ENCODE assay signal across 16 mouse cellular contexts in genomic region chr4:148906806-148907205, GRCm38 (mm10).
A peak's percentile ranks its signal among the peaks of the same experiment; 100 is the strongest.
DNase-seq lines count a peak whose midpoint lies in the region; ATAC-seq and TF ChIP-seq lines count a peak whose summit lies in the region.
"Had no signal": no experiment of that assay in that cellular context is flagged by ENCODE, and none has a peak within 500 bp of the region (broad histone marks: within the 10 kb centered on the region; RNA-seq: fewer than 3 reads in every experiment).

No protein-coding gene starts in this region.

- no peak overlapping the region for H3K27ac ChIP-seq in kidney, embryonic 14.5 days (ENCODE audit: low read depth, low read length)
- peak overlapping the region; percentile 94 for H3K27ac ChIP-seq in kidney, embryonic 15.5 days
- peak overlapping the region; percentile 94 for H3K27ac ChIP-seq in kidney, postnatal 0 days
- no peak overlapping the region for H3K27ac ChIP-seq in intestine, postnatal 0 days (ENCODE audit: low read depth, low read length)
- H3K27ac ChIP-seq: embryonic facial prominence, embryonic 15.5 days; hindbrain, embryonic 15.5 days had no signal

- no peaks in the 10 kb centered on the region for H3K27me3 ChIP-seq in kidney, embryonic 14.5 days (ENCODE audit: control insufficient read depth, insufficient read depth, low read length)
- H3K27me3 ChIP-seq in kidney, embryonic 15.5 days, result peaks cover 19% of the 10 kb centered on the region
- H3K27me3 ChIP-seq in kidney, postnatal 0 days (ENCODE audit: insufficient read depth, low read length), result no peaks in the 10 kb centered on the region
- no peaks in the 10 kb centered on the region for H3K27me3 ChIP-seq in intestine, postnatal 0 days (replicated peaks; ENCODE audit: control insufficient read depth, insufficient read depth, low read length)

- ATAC-seq in kidney, embryonic 14.5 days (ENCODE audit: low FRiP score, low TSS enrichment), result no peak
- no peak for ATAC-seq in kidney, embryonic 15.5 days (replicated peaks; ENCODE audit: low FRiP score)
- ATAC-seq in kidney, postnatal 0 days (replicated peaks; ENCODE audit: low FRiP score, low read depth), result no peak
- 0 out of 2 replicates have a peak, but pooled peaks have one; percentile 5 for ATAC-seq in megakaryocyte progenitor cell, adult 5-6 weeks (replicated peaks; ENCODE audit: poor library complexity)
- ATAC-seq in intestine, postnatal 0 days, result no peak
- ATAC-seq: intestine, embryonic 16.5 days had no signal

- H3K4me2 ChIP-seq in kidney, embryonic 14.5 days (replicated peaks; ENCODE audit: low read depth, low read length), result no peak overlapping the region
- H3K4me2 ChIP-seq in kidney, embryonic 15.5 days, result no peak overlapping the region
- no peak overlapping the region for H3K4me2 ChIP-seq in kidney, postnatal 0 days (ENCODE audit: low read length)
- H3K4me2 ChIP-seq in intestine, postnatal 0 days (replicated peaks; ENCODE audit: low read depth), result no peak overlapping the region
- H3K4me2 ChIP-seq: embryonic facial prominence, embryonic 15.5 days; hindbrain, embryonic 15.5 days had no signal

- no peaks in the 10 kb centered on the region for H3K36me3 ChIP-seq in kidney, embryonic 14.5 days (ENCODE audit: control insufficient read depth, insufficient read depth, low read length)
- no peaks in the 10 kb centered on the region for H3K36me3 ChIP-seq in kidney, embryonic 15.5 days
- H3K36me3 ChIP-seq in kidney, postnatal 0 days (ENCODE audit: insufficient read depth, low read length), result no peaks in the 10 kb centered on the region
- no peaks in the 10 kb centered on the region; the same call in 1 of the 2 replicates for H3K36me3 ChIP-seq in intestine, postnatal 0 days (ENCODE audit: control insufficient read depth, insufficient read depth)
- H3K36me3 ChIP-seq: embryonic facial prominence, embryonic 15.5 days; forebrain, embryonic 10.5 days; hindbrain, embryonic 15.5 days had no signal

- H3K9me3 ChIP-seq in kidney, embryonic 14.5 days (ENCODE audit: control insufficient read depth, low read length), result no peaks in the 10 kb centered on the region
- no peaks in the 10 kb centered on the region for H3K9me3 ChIP-seq in kidney, embryonic 15.5 days (replicated peaks)
- no peaks in the 10 kb centered on the region for H3K9me3 ChIP-seq in kidney, postnatal 0 days (replicated peaks; ENCODE audit: low read length)
- no peaks in the 10 kb centered on the region for H3K9me3 ChIP-seq in intestine, postnatal 0 days (ENCODE audit: control insufficient read depth)
- H3K9me3 ChIP-seq: embryonic facial prominence, embryonic 15.5 days; forebrain, embryonic 10.5 days; hindbrain, embryonic 15.5 days had no signal

- no peak for TF ChIP-seq CTCF in kidney, postnatal 0 days (IDR thresholded peaks at IDR 0.05; ENCODE audit: low read depth)
- TF ChIP-seq CTCF in intestine, postnatal 0 days (IDR thresholded peaks at IDR 0.05; ENCODE audit: low read depth), result no peak

- no peak overlapping the region for H3K9ac ChIP-seq in kidney, embryonic 14.5 days (ENCODE audit: low read depth, low read length)
- H3K9ac ChIP-seq in kidney, embryonic 15.5 days, result no peak overlapping the region
- no peak overlapping the region for H3K9ac ChIP-seq in kidney, postnatal 0 days (ENCODE audit: low read depth, low read length)
- H3K9ac ChIP-seq in intestine, postnatal 0 days (ENCODE audit: low read depth, low read length), result no peak overlapping the region
- H3K9ac ChIP-seq: embryonic facial prominence, embryonic 15.5 days; hindbrain, embryonic 15.5 days had no signal

- peaks cover 37% of the 10 kb centered on the region for H3K4me1 ChIP-seq in kidney, embryonic 14.5 days (ENCODE audit: control insufficient read depth, insufficient read depth, low read length)
- H3K4me1 ChIP-seq in kidney, embryonic 15.5 days, result peaks cover 90% of the 10 kb centered on the region
- peaks cover 63% of the 10 kb centered on the region for H3K4me1 ChIP-seq in kidney, postnatal 0 days (replicated peaks; ENCODE audit: insufficient read depth, low read length)
- peaks cover 21% of the 10 kb centered on the region for H3K4me1 ChIP-seq in intestine, postnatal 0 days (replicated peaks; ENCODE audit: control insufficient read depth, insufficient read depth, low read length)

- DNase-seq in kidney, adult 11 months, result peak; percentile 75
- DNase-seq in kidney, postnatal 0 days (ENCODE audit: low spot score), result no peak
- DNase-seq in cerebellum, adult 9-11 months, result no peak
- DNase-seq: adrenal gland, postnatal 36 days; cerebellum, adult 8-10 months; heart, adult 18-20 months; layer of hippocampus, adult 9-11 months; midbrain, embryonic 14.5 days had no signal

- WGBS in kidney, embryonic 14.5 days, result 81% methylated on average over 10 of the region's 10 CpGs
- WGBS in kidney, embryonic 15.5 days, result 73% methylated on average over 10 of the region's 10 CpGs
- 77% methylated on average over 10 of the region's 10 CpGs for WGBS in kidney, postnatal 0 days
- WGBS in intestine, postnatal 0 days, result 70% methylated on average over 10 of the region's 10 CpGs

- no peak overlapping the region for H3K4me3 ChIP-seq in kidney, embryonic 14.5 days (ENCODE audit: low read length)
- H3K4me3 ChIP-seq in kidney, embryonic 15.5 days (replicated peaks), result no peak overlapping the region
- no peak overlapping the region for H3K4me3 ChIP-seq in kidney, postnatal 0 days (replicated peaks; ENCODE audit: low read depth, low read length)
- no peak overlapping the region for H3K4me3 ChIP-seq in intestine, postnatal 0 days (ENCODE audit: low read depth, low read length)
- H3K4me3 ChIP-seq: embryonic facial prominence, embryonic 15.5 days; forebrain, embryonic 10.5 days; hindbrain, embryonic 15.5 days had no signal

Comparison
In these comparisons a context has a peak if more than half of its experiments do, and no peak if none do; other contexts are left out.
1. H3K27ac ChIP-seq: peak in kidney, embryonic 15.5 days (single experiment) and kidney, postnatal 0 days (single experiment); none in kidney, embryonic 14.5 days (single experiment) and intestine, postnatal 0 days (single experiment).